Mouse (Mus musculus): ENCODE results near the gene Lyz1. TPM values are rescaled to one million over a fixed set of nuclear protein-coding genes. Genes with fewer than 3 reads are reported as not detected.
"Not testable (repeated sequence)": the region's sequence is repeated elsewhere in the genome, so short reads cannot be mapped to it uniquely, and the experiment has no call there.

Lyz1 gene
- polyA plus RNA-seq, 1 experiment from 2014 or later = not detected

GRCm38 (mm10) chr10:117284578-117285520 is 7.8 kb downstream of the Lyz1 start:
- Histone ChIP-seq H3K36me3 (ENCODE audit: control insufficient read depth, insufficient read depth, low read length) (no peaks in the 10 kb centered on the region), H3K27me3 (replicated peaks; ENCODE audit: control insufficient read depth, insufficient read depth, low read length) (no peaks in the 10 kb centered on the region), H3K4me1 (replicated peaks; ENCODE audit: control insufficient read depth, insufficient read depth, low read length) (no peaks in the 10 kb centered on the region), H3K4me3 (ENCODE audit: low read depth, low read length) (no peak overlapping the region), H3K27ac (ENCODE audit: low read depth, low read length) (no peak overlapping the region), H3K9ac (ENCODE audit: low read depth, low read length) (no peak overlapping the region), H3K4me2 (no peak overlapping the region), H3K9me3 (ENCODE audit: control insufficient read depth, low read length) (no peaks in the 10 kb centered on the region)
- ATAC-seq (replicated peaks; ENCODE audit: low FRiP score) (no peak), DNase-seq (ENCODE audit: low spot score) (no peak)
- 72% methylated on average over 10 of the region's 10 CpGs for WGBS

- Histone ChIP-seq H3K9ac (ENCODE audit: low read depth, low read length) (no peak overlapping the region), H3K27me3 (replicated peaks; ENCODE audit: control insufficient read depth, insufficient read depth, low read length) (no peaks in the 10 kb centered on the region), H3K36me3 (ENCODE audit: control insufficient read depth, insufficient read depth, low read length) (no peaks in the 10 kb centered on the region), H3K4me1 (replicated peaks; ENCODE audit: control insufficient read depth, insufficient read depth, low read length) (no peaks in the 10 kb centered on the region), H3K4me2 (no peak overlapping the region), H3K27ac (ENCODE audit: low read depth, low read length) (no peak overlapping the region), H3K4me3 (ENCODE audit: low read depth, low read length) (no peak overlapping the region), H3K9me3 (ENCODE audit: control insufficient read depth, low read length) (no peaks in the 10 kb centered on the region)
- no peak for DNase-seq (ENCODE audit: low spot score)
- WGBS = 76% methylated on average over 7 of the region's 7 CpGs
- ATAC-seq (replicated peaks; ENCODE audit: low FRiP score) = no peak
These were observed 8.6 kb downstream of the Lyz1 start for GRCm38 (mm10) chr10:117283871-117284577.

- not testable (repeated sequence) for H3K27me3 ChIP-seq (replicated peaks; ENCODE audit: control insufficient read depth, insufficient read depth, low read length); H3K4me1 ChIP-seq (replicated peaks; ENCODE audit: control insufficient read depth, insufficient read depth, low read length); ATAC-seq (replicated peaks; ENCODE audit: low FRiP score); H3K4me2 ChIP-seq; H3K4me3 ChIP-seq (ENCODE audit: low read depth, low read length); DNase-seq (ENCODE audit: low spot score); H3K9me3 ChIP-seq (ENCODE audit: control insufficient read depth, low read length); H3K9ac ChIP-seq (ENCODE audit: low read depth, low read length); H3K27ac ChIP-seq (ENCODE audit: low read depth, low read length); H3K36me3 ChIP-seq (ENCODE audit: control insufficient read depth, insufficient read depth, low read length)
- WGBS = 72% methylated on average over 4 of the region's 4 CpGs
These were observed 9.5 kb downstream of the Lyz1 start for GRCm38 (mm10) chr10:117283196-117283595.

- Histone ChIP-seq H3K4me1 (replicated peaks; ENCODE audit: control insufficient read depth, insufficient read depth, low read length) (no peaks in the 10 kb centered on the region), H3K9ac (ENCODE audit: low read depth, low read length) (no peak overlapping the region), H3K4me2 (no peak overlapping the region), H3K36me3 (ENCODE audit: control insufficient read depth, insufficient read depth, low read length) (no peaks in the 10 kb centered on the region), H3K27ac (ENCODE audit: low read depth, low read length) (no peak overlapping the region), H3K27me3 (replicated peaks; ENCODE audit: control insufficient read depth, insufficient read depth, low read length) (no peaks in the 10 kb centered on the region), H3K9me3 (ENCODE audit: control insufficient read depth, low read length) (no peaks in the 10 kb centered on the region), H3K4me3 (ENCODE audit: low read depth, low read length) (no peak overlapping the region)
- 75% methylated on average over 2 of the region's 2 CpGs for WGBS
- DNase-seq (ENCODE audit: low spot score) = no peak
- ATAC-seq (replicated peaks; ENCODE audit: low FRiP score) = no peak
These were observed 10.1 kb downstream of the Lyz1 start for GRCm38 (mm10) chr10:117282551-117282950.

GRCm38 (mm10) chr10:117282049-117282448 is 10.6 kb downstream of the Lyz1 start, which contains the start of gene Lyz2:
Gene Lyz2 (minus strand): TSS chr10:117282321.
- H3K4me2 ChIP-seq = no peak within 1 kb of the TSS; the same call in 1 of the 2 replicates
- H3K27me3 ChIP-seq (replicated peaks; ENCODE audit: control insufficient read depth, insufficient read depth, low read length) = no peaks in the 10 kb centered on the region
- no peaks in the 10 kb centered on the region for H3K4me1 ChIP-seq (replicated peaks; ENCODE audit: control insufficient read depth, insufficient read depth, low read length)
- no peak for DNase-seq (ENCODE audit: low spot score)
- ATAC-seq (replicated peaks; ENCODE audit: low FRiP score) = no peak
- H3K27ac ChIP-seq (ENCODE audit: low read depth, low read length) = no peak within 1 kb of the TSS
- H3K9me3 ChIP-seq (ENCODE audit: control insufficient read depth, low read length) = no peaks in the 10 kb centered on the region
- no peak within 1 kb of the TSS for H3K9ac ChIP-seq (ENCODE audit: low read depth, low read length)
- no peak within 1 kb of the TSS for H3K4me3 ChIP-seq (ENCODE audit: low read depth, low read length)
- 32% methylated on average over 4 of the region's 4 CpGs for WGBS
- no peaks in the 10 kb centered on the region for H3K36me3 ChIP-seq (ENCODE audit: control insufficient read depth, insufficient read depth, low read length)

- H3K9ac ChIP-seq (ENCODE audit: low read depth, low read length) = no peak overlapping the region
- no peaks in the 10 kb centered on the region for H3K36me3 ChIP-seq (ENCODE audit: control insufficient read depth, insufficient read depth, low read length)
- H3K27ac ChIP-seq (ENCODE audit: low read depth, low read length) = no peak overlapping the region
- H3K4me3 ChIP-seq (ENCODE audit: low read depth, low read length) = no peak overlapping the region
- H3K27me3 ChIP-seq (replicated peaks; ENCODE audit: control insufficient read depth, insufficient read depth, low read length) = no peaks in the 10 kb centered on the region
- ATAC-seq (replicated peaks; ENCODE audit: low FRiP score) (no peak), DNase-seq (ENCODE audit: low spot score) (no peak)
- no peaks in the 10 kb centered on the region for H3K4me1 ChIP-seq (replicated peaks; ENCODE audit: control insufficient read depth, insufficient read depth, low read length)
- 77% methylated on average over 7 of the region's 7 CpGs for WGBS
- H3K9me3 ChIP-seq (ENCODE audit: control insufficient read depth, low read length) = no peaks in the 10 kb centered on the region
- H3K4me2 ChIP-seq = no peak overlapping the region; the same call in 1 of the 2 replicates
These were observed 11.2 kb downstream of the Lyz1 start for GRCm38 (mm10) chr10:117281381-117281920.

- Histone ChIP-seq H3K9ac (ENCODE audit: low read depth, low read length) (no peak overlapping the region), H3K27me3 (replicated peaks; ENCODE audit: control insufficient read depth, insufficient read depth, low read length) (no peaks in the 10 kb centered on the region), H3K4me1 (replicated peaks; ENCODE audit: control insufficient read depth, insufficient read depth, low read length) (no peaks in the 10 kb centered on the region), H3K36me3 (ENCODE audit: control insufficient read depth, insufficient read depth, low read length) (no peaks in the 10 kb centered on the region), H3K4me2 (no peak overlapping the region), H3K4me3 (ENCODE audit: low read depth, low read length) (no peak overlapping the region), H3K9me3 (ENCODE audit: control insufficient read depth, low read length) (no peaks in the 10 kb centered on the region), H3K27ac (ENCODE audit: low read depth, low read length) (no peak overlapping the region)
- DNase-seq (ENCODE audit: low spot score) (peak; percentile 5), ATAC-seq (replicated peaks; ENCODE audit: low FRiP score) (no peak)
- WGBS = 60% methylated on average over 1 of the region's 1 CpGs
These were observed 12.7 kb downstream of the Lyz1 start for GRCm38 (mm10) chr10:117280000-117280399.

GRCm38 (mm10) chr10:117278510-117278909 is 14.2 kb downstream of the Lyz1 start:
- not testable (repeated sequence) for H3K4me3 ChIP-seq (ENCODE audit: low read depth, low read length); H3K4me1 ChIP-seq (replicated peaks; ENCODE audit: control insufficient read depth, insufficient read depth, low read length); ATAC-seq (replicated peaks; ENCODE audit: low FRiP score); H3K36me3 ChIP-seq (ENCODE audit: control insufficient read depth, insufficient read depth, low read length); H3K9me3 ChIP-seq (ENCODE audit: control insufficient read depth, low read length); H3K4me2 ChIP-seq; DNase-seq (ENCODE audit: low spot score); H3K9ac ChIP-seq (ENCODE audit: low read depth, low read length); H3K27me3 ChIP-seq (replicated peaks; ENCODE audit: control insufficient read depth, insufficient read depth, low read length); H3K27ac ChIP-seq (ENCODE audit: low read depth, low read length)
- WGBS = 46% methylated on average over 2 of the region's 2 CpGs
